Mouse (Mus musculus) C2C12 (cell line): ENCODE results near the gene Slc12a8. TPM values are rescaled to one million over a fixed set of nuclear protein-coding genes. Genes with fewer than 3 reads are reported as not detected.
"Not testable (repeated sequence)": the region's sequence is repeated elsewhere in the genome, so short reads cannot be mapped to it uniquely, and the experiment has no call there.

Source experiments
- H3K27me3 ChIP-seq: one replicate; pipeline ENCODE4 v1.6.1; 2011; ENCODE audit not compliant: control insufficient read depth, insufficient read depth, insufficient read length
- H3K36me3 ChIP-seq: one replicate; pipeline ENCODE4 v1.6.1; 2011; ENCODE audit not compliant: control insufficient read depth, insufficient read depth
- H3K4me3 ChIP-seq: one replicate; pipeline ENCODE4 v1.5.1; 2011; ENCODE audit warnings: mild to moderate bottlenecking, control low read depth; ENCODE audit not compliant: poor library complexity, insufficient read depth, severe bottlenecking
- H3K79me2 ChIP-seq: one replicate; pipeline ENCODE4 v1.6.1; 2011; ENCODE audit not compliant: control insufficient read depth, insufficient read depth
- H3K79me3 ChIP-seq: one replicate; pipeline ENCODE4 v1.6.1; 2011; ENCODE audit warnings: low read depth, control low read depth
- H3ac ChIP-seq: one replicate; pipeline ENCODE3; 2011; ENCODE audit warnings: low read depth; ENCODE audit not compliant: control insufficient read depth, insufficient read length
- CEBPB ChIP-seq: IDR thresholded peaks from one replicate; pipeline ENCODE4 v1.6.1; 2011; ENCODE audit warnings: low read depth, mild to moderate bottlenecking, control low read depth, moderate library complexity
- CTCF ChIP-seq: IDR thresholded peaks from one replicate; pipeline ENCODE4 v1.5.1; 2011; ENCODE audit not compliant: control insufficient read depth, insufficient read depth, insufficient read length
- FOSL1 ChIP-seq: IDR thresholded peaks from one replicate; pipeline ENCODE4 v1.8.0; 2011; ENCODE audit warnings: mild to moderate bottlenecking, low read length; ENCODE audit not compliant: poor library complexity, insufficient read depth, severe bottlenecking
- MAX ChIP-seq: IDR thresholded peaks from one replicate; pipeline ENCODE4 v1.6.1; 2011; ENCODE audit warnings: mild to moderate bottlenecking, control low read depth
- MYOD1 ChIP-seq: IDR thresholded peaks from one replicate; pipeline ENCODE4 v1.6.1; 2011; ENCODE audit warnings: low read depth; ENCODE audit not compliant: control insufficient read depth, insufficient read length
- MYOG ChIP-seq: IDR thresholded peaks from one replicate; pipeline ENCODE4 v1.6.1; 2011; ENCODE audit not compliant: control insufficient read depth, insufficient read length; ENCODE audit errors: extremely low read depth
- USF1 ChIP-seq: IDR thresholded peaks from one replicate; pipeline ENCODE4 v1.6.1; 2011; ENCODE audit warnings: low read depth, mild to moderate bottlenecking, control low read depth, moderate library complexity
- polyA plus RNA-seq: library from polyadenylated mRNA; unstranded; fragments of >200 nt; fragmentation: generic; extraction: Trizol; gene quantifications from one replicate; pipeline ENCODE4 v1.2.1, GENCODE M21; 2012; ENCODE audit warnings: missing spikeins

Slc12a8 gene
- polyA plus RNA-seq, 1 experiment: 0.06 TPM

DNA sequence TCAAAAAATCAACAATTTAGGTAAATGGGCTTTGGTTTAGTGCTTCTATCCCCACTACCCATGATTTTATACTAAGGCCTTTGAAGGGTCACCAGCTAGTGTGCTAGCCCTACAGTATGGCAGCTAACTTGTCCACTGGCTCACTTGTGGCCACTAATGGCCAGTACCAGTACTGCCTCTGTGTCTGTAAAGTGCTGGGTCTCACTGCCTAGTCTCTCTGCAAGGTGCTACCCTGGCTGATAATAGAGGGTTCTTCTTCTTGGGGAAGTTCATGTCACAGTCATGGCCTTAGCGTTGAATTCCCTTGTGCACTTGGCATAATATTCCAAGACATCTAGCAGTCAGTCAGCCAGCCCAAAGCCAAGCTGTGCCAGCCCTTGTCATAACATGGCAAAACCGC is 36.0 kb upstream of the Slc12a8 start:
- TF ChIP-seq CEBPB (no peak), CTCF (no peak), USF1 (no peak), MYOG (no peak), FOSL1 (no peak), MYOD1 (no peak), MAX (no peak)
- no peak overlapping the region for H3K4me3 ChIP-seq
- no peak overlapping the region for H3ac ChIP-seq
- H3K79me2 ChIP-seq: no peaks in the 10 kb centered on the region
- peaks cover 31% of the 10 kb centered on the region for H3K36me3 ChIP-seq
- no peaks in the 10 kb centered on the region for H3K79me3 ChIP-seq
- H3K27me3 ChIP-seq: no peaks in the 10 kb centered on the region

DNA sequence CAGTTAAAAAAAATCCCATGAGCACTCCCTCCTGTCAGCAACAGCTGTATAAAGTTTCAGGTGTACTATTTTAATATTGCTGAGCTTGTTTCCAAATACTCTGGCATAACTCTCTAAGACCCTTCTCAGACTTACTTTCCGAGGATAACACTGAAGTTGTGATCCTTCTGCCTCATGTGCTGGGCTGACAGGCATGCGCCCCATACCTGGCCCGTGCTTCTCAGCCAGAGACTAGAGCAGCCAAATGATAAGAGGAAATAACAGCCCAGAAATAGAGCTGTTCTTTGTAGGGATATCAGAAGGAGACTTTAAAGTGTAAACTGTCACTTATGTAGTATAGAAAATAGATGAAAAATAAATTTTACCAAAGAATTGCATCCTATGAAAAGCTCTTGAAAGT is 34.8 kb upstream of the Slc12a8 start:
- no peaks in the 10 kb centered on the region for H3K79me3 ChIP-seq
- no peak overlapping the region for H3ac ChIP-seq
- no peaks in the 10 kb centered on the region for H3K79me2 ChIP-seq
- TF ChIP-seq USF1 (no peak), FOSL1 (no peak), MYOG (no peak), CTCF (no peak), CEBPB (no peak), MYOD1 (no peak), MAX (no peak)
- peaks cover 27% of the 10 kb centered on the region for H3K36me3 ChIP-seq
- H3K27me3 ChIP-seq: no peaks in the 10 kb centered on the region
- H3K4me3 ChIP-seq: no peak overlapping the region

DNA sequence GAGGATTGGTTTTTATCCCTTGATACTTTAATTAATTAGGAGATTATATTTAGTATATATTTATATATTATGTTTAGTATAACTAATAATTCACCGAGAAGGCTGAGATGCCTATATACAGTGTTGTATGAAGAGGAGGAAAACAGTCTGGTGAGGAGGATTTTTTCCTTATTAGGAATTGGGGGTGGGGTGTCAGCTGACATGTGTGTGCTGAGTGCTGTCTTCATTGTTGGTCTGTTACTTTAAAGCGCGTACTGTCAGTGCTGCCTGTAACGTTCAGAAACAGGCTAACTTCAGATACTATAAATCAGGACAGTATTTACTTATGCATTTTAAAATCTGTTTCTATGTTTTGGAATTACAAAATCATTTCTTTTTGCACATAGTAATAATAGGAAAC is 29.4 kb upstream of the Slc12a8 start:
- peaks cover 31% of the 10 kb centered on the region for H3K36me3 ChIP-seq
- TF ChIP-seq MAX (no peak), USF1 (no peak), FOSL1 (no peak), MYOD1 (no peak), CTCF (no peak), MYOG (no peak), CEBPB (no peak)

DNA sequence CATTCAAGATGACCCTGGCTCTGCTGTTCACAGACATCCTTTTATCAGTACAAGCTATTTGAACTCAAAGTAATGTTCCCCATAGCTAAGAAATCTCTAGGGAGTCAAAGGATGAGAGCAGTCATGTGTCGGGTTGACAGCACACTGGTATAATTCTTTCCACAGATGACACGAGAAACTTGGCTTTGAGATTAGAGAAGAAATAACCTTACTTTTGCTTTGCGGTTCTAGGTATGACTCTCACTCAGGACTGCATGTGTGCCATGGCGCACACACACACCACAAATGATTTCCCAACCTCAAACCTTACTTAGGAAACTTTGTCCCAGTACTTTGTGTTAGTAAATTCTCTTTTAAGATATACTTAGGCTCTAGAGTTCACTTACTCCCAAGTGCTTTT is 22.8 kb upstream of the Slc12a8 start:
- Histone ChIP-seq H3K79me3 (peaks cover 2% of the 10 kb centered on the region), H3K36me3 (peaks cover 42% of the 10 kb centered on the region), H3ac (no peak overlapping the region), H3K79me2 (no peaks in the 10 kb centered on the region), H3K4me3 (no peak overlapping the region), H3K27me3 (no peaks in the 10 kb centered on the region)
- TF ChIP-seq MYOG: no peak
- no peak for TF ChIP-seq MAX
- TF ChIP-seq CTCF: no peak
- TF ChIP-seq CEBPB: no peak
- no peak for TF ChIP-seq USF1
- no peak for TF ChIP-seq FOSL1
- no peak for TF ChIP-seq MYOD1

More for the DNA sequence above, 29.4 kb upstream of the Slc12a8 start:
- Histone ChIP-seq H3K4me3 (no peak overlapping the region), H3K79me3 (peaks cover 2% of the 10 kb centered on the region), H3ac (no peak overlapping the region), H3K79me2 (no peaks in the 10 kb centered on the region), H3K27me3 (no peaks in the 10 kb centered on the region)

DNA sequence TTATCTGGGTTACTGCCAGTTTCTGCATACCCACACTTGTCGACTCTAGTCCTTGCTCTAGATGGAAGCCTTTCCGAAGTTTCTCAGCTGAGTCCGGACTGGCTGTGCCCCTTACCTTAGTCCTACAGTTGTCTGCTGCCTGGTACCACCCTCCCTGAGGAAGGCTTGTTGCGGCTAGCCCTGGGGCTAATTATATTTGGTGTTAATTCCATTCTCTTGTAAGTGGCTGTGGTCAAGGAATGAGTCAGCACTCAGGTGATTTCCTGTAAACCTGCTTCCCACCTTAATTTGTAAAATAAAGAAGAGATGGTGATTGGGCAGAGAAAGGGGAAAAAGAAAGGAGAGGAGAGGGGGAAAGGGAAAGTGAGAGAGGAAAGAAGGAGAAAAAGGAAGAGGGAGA is 9.0 kb upstream of the Slc12a8 start:
- Histone ChIP-seq H3K36me3 (peaks cover 5% of the 10 kb centered on the region), H3K4me3 (no peak overlapping the region), H3K79me2 (no peaks in the 10 kb centered on the region), H3ac (no peak overlapping the region), H3K79me3 (no peaks in the 10 kb centered on the region), H3K27me3 (no peaks in the 10 kb centered on the region)
- no peak for TF ChIP-seq CTCF
- no peak for TF ChIP-seq MAX
- no peak for TF ChIP-seq FOSL1

DNA sequence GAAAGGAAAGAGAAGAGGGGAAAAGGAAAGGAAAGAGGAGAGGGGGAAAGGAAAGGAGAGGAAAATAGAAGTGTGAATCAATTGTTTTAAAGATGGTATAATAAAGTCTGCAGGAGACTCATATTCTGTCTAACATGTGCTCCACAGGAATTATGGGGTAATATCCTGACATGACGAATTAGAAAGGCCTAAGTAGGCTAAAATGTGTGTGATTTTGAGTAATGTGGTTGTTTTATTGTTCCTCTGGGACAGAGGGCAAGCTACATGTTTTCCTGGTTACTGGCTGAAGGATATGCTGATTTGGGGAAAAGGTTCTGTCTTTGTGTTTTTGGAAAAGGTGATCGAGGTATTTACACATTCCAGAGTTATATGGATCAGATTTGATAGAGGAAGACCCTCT is 7.9 kb upstream of the Slc12a8 start:
- H3K27me3 ChIP-seq, H3K4me3 ChIP-seq, H3K36me3 ChIP-seq, H3ac ChIP-seq, H3K79me3 ChIP-seq, H3K79me2 ChIP-seq: not testable (repeated sequence)

DNA sequence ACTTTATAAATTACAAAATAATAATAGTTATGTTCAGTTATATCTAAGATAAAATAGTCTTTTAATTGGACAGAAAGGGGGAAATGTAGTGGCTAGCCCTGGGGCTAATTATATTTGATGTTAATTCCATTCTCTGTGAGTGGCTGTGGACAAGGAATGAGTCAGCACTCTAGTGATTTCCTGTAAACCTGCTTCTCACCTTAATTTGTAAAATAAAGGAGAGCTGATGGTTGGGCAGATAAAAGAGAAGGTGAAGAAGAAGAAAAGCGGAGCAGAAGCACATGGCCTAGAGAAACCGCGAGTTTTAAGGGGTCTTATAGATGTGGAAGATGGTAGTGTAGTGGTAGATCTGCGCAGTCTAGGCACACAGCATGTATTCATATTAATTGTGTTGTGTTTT is 6.3 kb upstream of the Slc12a8 start:
- H3K36me3 ChIP-seq, H3K27me3 ChIP-seq, H3K79me3 ChIP-seq, H3ac ChIP-seq, H3K79me2 ChIP-seq, H3K4me3 ChIP-seq: not testable (repeated sequence)
